Mouse (Mus musculus) MEL (cell line): Measurements from ENCODE around the gene Fbll1. TPM values are rescaled to one million over a fixed set of nuclear protein-coding genes. Genes with fewer than 3 reads are reported as not detected.

Experiments used
- DNase-seq: peaks from one replicate; pipeline ENCODE4 v3.0.0; 2011; ENCODE audit warnings: low read depth, low spot score
- H3K27ac ChIP-seq: 2 replicates; pipeline ENCODE4 v1.5.1; 2012; ENCODE audit warnings: low read depth, mild to moderate bottlenecking, control low read depth, low read length, moderate library complexity; ENCODE audit not compliant: control insufficient read depth
- H3K27me3 ChIP-seq, 2 experiments: fragments of 150-350 bp in 1 of 2; sonication (generic) in 1 of 2; 2 replicates each; pipeline ENCODE4 v1.6.1; 2012; ENCODE audit warnings: low read length in 2 of 2, mild to moderate bottlenecking in 2 of 2, improper control_type of control experiment in 1 of 2, moderate library complexity in 1 of 2; ENCODE audit not compliant: insufficient read depth in 2 of 2, control insufficient read depth in 1 of 2
- H3K36me3 ChIP-seq, 2 experiments: 2 replicates each; pipeline ENCODE4 v1.6.1; 2012 to 2014; ENCODE audit warnings: low read length in 2 of 2, improper control_type of control experiment in 1 of 2, inconsistent platforms in 1 of 2, mild to moderate bottlenecking in 1 of 2; ENCODE audit not compliant: insufficient read depth in 2 of 2, control insufficient read depth in 1 of 2
- H3K4me1 ChIP-seq, 2 experiments: fragments of 150-350 bp in 1 of 2; sonication (generic) in 1 of 2; 2 replicates each; pipeline ENCODE4 v1.6.1; 2012; ENCODE audit warnings: low read length in 2 of 2, improper control_type of control experiment in 1 of 2, mild to moderate bottlenecking in 1 of 2; ENCODE audit not compliant: insufficient read depth in 2 of 2, control insufficient read depth in 1 of 2
- H3K4me3 ChIP-seq, 2 experiments: fragments of 150-350 bp in 1 of 2; sonication (generic) in 1 of 2; 2 replicates each; pipeline ENCODE4 v1.5.1; 2012; ENCODE audit warnings: low read depth in 2 of 2, low read length in 2 of 2, mild to moderate bottlenecking in 2 of 2, moderate library complexity in 2 of 2, control low read depth in 1 of 2, improper control_type of control experiment in 1 of 2; ENCODE audit not compliant: control insufficient read depth in 1 of 2, insufficient read depth in 1 of 2
- H3K79me2 ChIP-seq: 2 replicates; pipeline ENCODE4 v1.6.1; 2012; ENCODE audit warnings: mild to moderate bottlenecking, low read length, moderate library complexity; ENCODE audit not compliant: control insufficient read depth, poor library complexity, insufficient read depth
- H3K9ac ChIP-seq: 2 replicates; pipeline ENCODE4 v1.6.1; 2012; ENCODE audit warnings: low read depth, mild to moderate bottlenecking, control low read depth, low read length, moderate library complexity; ENCODE audit not compliant: control insufficient read depth, poor library complexity, severe bottlenecking
- H3K9me3 ChIP-seq: fragments of 150-350 bp; sonication (generic); replicated peaks from 2 replicates; pipeline ENCODE4 v1.6.1; 2012; ENCODE audit warnings: mild to moderate bottlenecking, low read length, improper control_type of control experiment, moderate library complexity; ENCODE audit not compliant: insufficient read depth
- BHLHE40 ChIP-seq: IDR thresholded peaks from 2 replicates; pipeline ENCODE4 v1.6.1; 2012; ENCODE audit warnings: low read depth, mild to moderate bottlenecking, inconsistent platforms, low read length, improper control_type of control experiment, borderline replicate concordance
- CHD1 ChIP-seq: IDR thresholded peaks from 2 replicates; pipeline ENCODE4 v1.6.1; 2012; ENCODE audit warnings: low read depth, mild to moderate bottlenecking, inconsistent platforms, low read length, improper control_type of control experiment
- CTCF ChIP-seq, 3 experiments: IDR thresholded peaks in 2 of 3; conservative IDR thresholded peaks in 1 of 3; 2 replicates each; pipeline ENCODE4 v1.5.1; 2011 to 2012; ENCODE audit warnings: low read length in 3 of 3, low read depth in 2 of 3, mild to moderate bottlenecking in 2 of 3, improper control_type of control experiment in 1 of 3, inconsistent platforms in 1 of 3, mixed read lengths in 1 of 3, moderate library complexity in 1 of 3; ENCODE audit not compliant: control insufficient read depth in 1 of 3, insufficient read depth in 1 of 3, poor library complexity in 1 of 3, severe bottlenecking in 1 of 3
- ELF1 ChIP-seq: IDR thresholded peaks from 2 replicates; pipeline ENCODE4 v1.6.1; 2014; ENCODE audit warnings: low read depth, mild to moderate bottlenecking, inconsistent platforms, low read length, improper control_type of control experiment, moderate library complexity
- EP300 ChIP-seq, 2 experiments: IDR thresholded peaks; 2 replicates each; pipeline ENCODE4 v1.6.1; 2011; ENCODE audit warnings: improper control_type of control experiment in 2 of 2, low read length in 2 of 2, low read depth in 1 of 2, mild to moderate bottlenecking in 1 of 2
- ETS1 ChIP-seq: IDR thresholded peaks from 2 replicates; pipeline ENCODE4 v1.6.1; 2012; ENCODE audit warnings: low read depth, mild to moderate bottlenecking, inconsistent platforms, low read length, improper control_type of control experiment, moderate library complexity
- GABPA ChIP-seq: IDR thresholded peaks from 2 replicates; pipeline ENCODE4 v1.6.1; 2012; ENCODE audit warnings: low read depth, mild to moderate bottlenecking, inconsistent platforms, low read length, improper control_type of control experiment, moderate library complexity
- GATA1 ChIP-seq: IDR thresholded peaks from 2 replicates; pipeline ENCODE4 v1.6.1; 2011; ENCODE audit warnings: low read depth, low read length, improper control_type of control experiment
- HCFC1 ChIP-seq: IDR thresholded peaks from 2 replicates; pipeline ENCODE4 v1.6.1; 2012; ENCODE audit warnings: low read depth, mild to moderate bottlenecking, inconsistent platforms, low read length, improper control_type of control experiment, moderate library complexity
- MAFK ChIP-seq: IDR thresholded peaks from 2 replicates; pipeline ENCODE4 v1.6.1; 2011; ENCODE audit warnings: low read depth, mild to moderate bottlenecking, low read length, improper control_type of control experiment, borderline replicate concordance
- MAX ChIP-seq: IDR thresholded peaks from 2 replicates; pipeline ENCODE4 v1.6.1; 2011; ENCODE audit warnings: low read length, improper control_type of control experiment
- MAZ ChIP-seq: IDR thresholded peaks from 2 replicates; pipeline ENCODE4 v1.6.1; 2012; ENCODE audit warnings: low read depth, mild to moderate bottlenecking, inconsistent platforms, low read length, improper control_type of control experiment
- MXI1 ChIP-seq: IDR thresholded peaks from 2 replicates; pipeline ENCODE4 v1.6.1; 2011; ENCODE audit warnings: mild to moderate bottlenecking, low read depth, low read length, improper control_type of control experiment
- MYC ChIP-seq: IDR thresholded peaks from 2 replicates; pipeline ENCODE4 v1.6.1; 2011; ENCODE audit warnings: low read depth, mild to moderate bottlenecking, low read length, improper control_type of control experiment, moderate library complexity
- NELFE ChIP-seq: IDR thresholded peaks from 2 replicates; pipeline ENCODE4 v1.6.1; 2011; ENCODE audit warnings: low read depth, low read length, improper control_type of control experiment
- NRF1 ChIP-seq: IDR thresholded peaks from 2 replicates; pipeline ENCODE4 v1.6.1; 2014; ENCODE audit warnings: low read depth, mild to moderate bottlenecking, inconsistent platforms, low read length, improper control_type of control experiment, moderate library complexity; ENCODE audit not compliant: poor library complexity, insufficient read depth, severe bottlenecking
- POLR2A ChIP-seq, 2 experiments: IDR thresholded peaks; 2 replicates each; pipeline ENCODE4 v1.6.1; 2011 to 2012; ENCODE audit warnings: low read length in 2 of 2, mild to moderate bottlenecking in 2 of 2, control low read depth in 1 of 2, improper control_type of control experiment in 1 of 2, low read depth in 1 of 2, moderate library complexity in 1 of 2; ENCODE audit not compliant: control insufficient read depth in 1 of 2, insufficient read depth in 1 of 2, poor library complexity in 1 of 2
- POLR2AphosphoS2 ChIP-seq: IDR thresholded peaks from 2 replicates; pipeline ENCODE4 v1.6.1; 2011; ENCODE audit warnings: low read length, improper control_type of control experiment
- RAD21 ChIP-seq: IDR thresholded peaks from 2 replicates; pipeline ENCODE4 v1.6.1; 2011; ENCODE audit warnings: mild to moderate bottlenecking, low read depth, low read length, improper control_type of control experiment
- RCOR1 ChIP-seq: IDR thresholded peaks from 2 replicates; pipeline ENCODE4 v1.6.1; 2012; ENCODE audit warnings: low read depth, mild to moderate bottlenecking, inconsistent platforms, low read length, improper control_type of control experiment
- SIN3A ChIP-seq: IDR thresholded peaks from 2 replicates; pipeline ENCODE4 v1.6.1; 2012; ENCODE audit warnings: low read length, improper control_type of control experiment, inconsistent platforms
- TBP ChIP-seq: IDR thresholded peaks from 2 replicates; pipeline ENCODE4 v1.8.0; 2011; ENCODE audit warnings: low read depth, low read length, improper control_type of control experiment
- TCF12 ChIP-seq: IDR thresholded peaks from 2 replicates; pipeline ENCODE4 v1.6.1; 2014; ENCODE audit warnings: low read depth, mild to moderate bottlenecking, inconsistent platforms, low read length, improper control_type of control experiment, moderate library complexity
- USF1 ChIP-seq: IDR thresholded peaks from 2 replicates; pipeline ENCODE4 v1.6.1; 2014; ENCODE audit warnings: low read depth, mild to moderate bottlenecking, inconsistent platforms, low read length, improper control_type of control experiment, moderate library complexity
- USF2 ChIP-seq, 2 experiments: IDR thresholded peaks; 2 replicates each; pipeline ENCODE4 v1.6.1; 2011 to 2012; ENCODE audit warnings: improper control_type of control experiment in 2 of 2, low read length in 2 of 2, borderline replicate concordance in 1 of 2, inconsistent platforms in 1 of 2, low read depth in 1 of 2, mild to moderate bottlenecking in 1 of 2; ENCODE audit not compliant: insufficient read depth in 1 of 2
- ZMIZ1 ChIP-seq: IDR thresholded peaks from 2 replicates; pipeline ENCODE4 v1.6.1; 2012; ENCODE audit warnings: low read depth, mild to moderate bottlenecking, inconsistent platforms, low read length, improper control_type of control experiment, moderate library complexity
- ZNF384 ChIP-seq: IDR thresholded peaks from 2 replicates; pipeline ENCODE4 v1.6.1; 2012; ENCODE audit warnings: low read depth, mild to moderate bottlenecking, inconsistent platforms, low read length, improper control_type of control experiment
- polyA plus RNA-seq, 2 experiments: library from polyadenylated mRNA; stranded (reverse) in 1 of 2; unstranded in 1 of 2; fragments of >175 nt in 1 of 2; fragments of >200 nt in 1 of 2; gene quantifications; 2 replicates each; pipeline versions ENCODE4 v1.2.1 to v1.2.4; 2012; ENCODE audit warnings: low replicate concordance in 2 of 2, low read depth in 1 of 2; ENCODE audit not compliant: insufficient read length in 2 of 2, insufficient read depth in 1 of 2, missing spikeins in 1 of 2
- total RNA-seq: library from RNA; depleted of rRNA; stranded (reverse); fragments of 300-350 nt; gene quantifications from 2 replicates; pipeline ENCODE4 v1.2.3, GENCODE M21; 2012

Gene Fbll1
- total and polyA plus RNA-seq, 3 experiments = not detected

DNA sequence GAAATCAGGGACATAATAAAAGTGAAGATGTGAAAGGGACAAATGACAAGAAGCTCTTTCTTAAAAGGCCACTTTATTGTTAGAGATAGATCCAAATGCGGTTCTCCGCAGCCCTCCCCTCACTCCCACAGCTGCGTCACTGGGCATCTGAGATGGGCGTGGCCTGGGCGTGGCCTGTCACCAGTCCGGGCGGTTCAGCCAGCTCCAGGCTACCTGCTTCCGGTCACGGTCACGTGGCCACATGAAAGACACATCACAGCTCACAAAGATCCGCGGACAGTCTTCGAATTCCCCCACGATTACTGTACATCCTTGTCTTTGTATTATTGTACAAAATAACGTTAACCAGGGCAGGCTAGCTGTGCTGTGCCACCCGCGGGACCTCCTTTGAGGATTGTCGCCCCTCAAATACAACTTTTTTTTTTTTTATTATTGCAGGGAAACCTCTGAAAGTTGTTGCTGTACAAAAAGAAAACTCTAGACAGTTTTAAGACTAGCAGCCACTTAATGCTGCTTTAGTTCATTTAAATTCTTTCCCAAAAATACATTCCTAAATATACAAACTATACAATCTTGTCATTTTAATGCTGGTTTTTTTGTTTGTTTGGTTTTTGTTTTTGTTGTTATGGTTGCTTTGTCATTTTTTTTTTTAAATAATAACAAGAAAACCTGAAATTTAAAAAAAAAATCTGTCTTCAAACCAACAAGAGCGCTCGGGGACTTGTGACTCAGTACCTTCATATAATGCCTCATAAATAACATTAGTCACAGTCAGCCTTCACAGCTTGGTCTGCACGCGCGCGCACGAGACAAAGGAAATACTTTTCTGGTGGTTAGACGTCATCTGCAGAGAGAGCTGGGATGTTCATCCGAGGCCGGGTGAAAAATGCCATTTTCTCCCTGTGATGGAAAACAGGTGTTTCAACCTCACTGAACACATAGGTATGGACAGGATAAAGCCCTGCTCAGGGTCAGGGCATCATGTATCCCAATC, 40.0 kb upstream of the Fbll1 start:
- Histone ChIP-seq H3K9ac (peak overlapping the region; percentile 61), H3K4me1 (peaks cover 4 to 11% of the 10 kb centered on the region in 2 experiments; a peak in 3 of 4 replicates), H3K27ac (peak overlapping the region; percentile 39), H3K27me3 (no peaks in the 10 kb centered on the region), H3K9me3 (no peaks in the 10 kb centered on the region), H3K36me3 (peaks cover 0 to 7% of the 10 kb centered on the region in 2 experiments; a peak in 2 of 4 replicates), H3K4me3 (peak overlapping the region; percentile 44 to 84), H3K79me2 (peaks cover 7% of the 10 kb centered on the region)
- DNase-seq = peak; percentile 93
- TF ChIP-seq CTCF (IDR thresholded peaks at IDR 0.05 in 2 of 3, conservative IDR thresholded peaks at IDR 0.05 in 1 of 3; ENCODE audit: control insufficient read depth in 1 of 3, insufficient read depth in 1 of 3, low read depth in 2 of 3, low read length in 3 of 3, poor library complexity in 1 of 3, severe bottlenecking in 1 of 3) (no peak), CHD1 (no peak), TBP (peak; percentile 75), RAD21 (no peak), MXI1 (peak; percentile 92), NRF1 (peak; percentile 31; the same call in 1 of the 2 replicates), HCFC1 (peak; percentile 73), EP300 (IDR thresholded peaks at IDR 0.05; ENCODE audit: low read depth in 1 of 2, low read length in 2 of 2) (peak in 1 of 2 experiments; percentile 43; a peak in 2 of 4 replicates), RCOR1 (0 out of 2 replicates have a peak, but pooled peaks have one; percentile 7), MAX (peak; percentile 99), GABPA (no peak), POLR2A (IDR thresholded peaks at IDR 0.05; ENCODE audit: control insufficient read depth in 1 of 2, insufficient read depth in 1 of 2, low read depth in 1 of 2, low read length in 2 of 2, poor library complexity in 1 of 2) (peak; percentile 40 to 82; a peak in 2 of 4 replicates), USF1 (peak; percentile 100), ELF1 (peak; percentile 88), SIN3A (peak; percentile 79), POLR2AphosphoS2 (peak; percentile 62; the same call in 1 of the 2 replicates), GATA1 (no peak), BHLHE40 (peak; percentile 77; the same call in 1 of the 2 replicates), ZNF384 (peak; percentile 66), ZMIZ1 (peak; percentile 65), MYC (peak; percentile 76), TCF12 (peak; percentile 56; the same call in 1 of the 2 replicates), MAFK (no peak), NELFE (peak; percentile 77), MAZ (peak; percentile 57; the same call in 1 of the 2 replicates), USF2 (IDR thresholded peaks at IDR 0.05; ENCODE audit: borderline replicate concordance in 1 of 2, insufficient read depth in 1 of 2, low read depth in 1 of 2, low read length in 2 of 2) (peak; percentile 87 to 94), ETS1 (peak; percentile 50; the same call in 1 of the 2 replicates)
